Mouse (Mus musculus): ENCODE results near the gene Tubg2. TPM values are rescaled to one million over a fixed set of nuclear protein-coding genes. Genes with fewer than 3 reads are reported as not detected.
A peak's percentile ranks its signal among the peaks of the same experiment; 100 is the strongest.
"Not testable (repeated sequence)": the region's sequence is repeated elsewhere in the genome, so short reads cannot be mapped to it uniquely, and the experiment has no call there.

Tubg2 gene
- polyA plus RNA-seq, 1 experiment from 2014 or later: 0.09 TPM

DNA sequence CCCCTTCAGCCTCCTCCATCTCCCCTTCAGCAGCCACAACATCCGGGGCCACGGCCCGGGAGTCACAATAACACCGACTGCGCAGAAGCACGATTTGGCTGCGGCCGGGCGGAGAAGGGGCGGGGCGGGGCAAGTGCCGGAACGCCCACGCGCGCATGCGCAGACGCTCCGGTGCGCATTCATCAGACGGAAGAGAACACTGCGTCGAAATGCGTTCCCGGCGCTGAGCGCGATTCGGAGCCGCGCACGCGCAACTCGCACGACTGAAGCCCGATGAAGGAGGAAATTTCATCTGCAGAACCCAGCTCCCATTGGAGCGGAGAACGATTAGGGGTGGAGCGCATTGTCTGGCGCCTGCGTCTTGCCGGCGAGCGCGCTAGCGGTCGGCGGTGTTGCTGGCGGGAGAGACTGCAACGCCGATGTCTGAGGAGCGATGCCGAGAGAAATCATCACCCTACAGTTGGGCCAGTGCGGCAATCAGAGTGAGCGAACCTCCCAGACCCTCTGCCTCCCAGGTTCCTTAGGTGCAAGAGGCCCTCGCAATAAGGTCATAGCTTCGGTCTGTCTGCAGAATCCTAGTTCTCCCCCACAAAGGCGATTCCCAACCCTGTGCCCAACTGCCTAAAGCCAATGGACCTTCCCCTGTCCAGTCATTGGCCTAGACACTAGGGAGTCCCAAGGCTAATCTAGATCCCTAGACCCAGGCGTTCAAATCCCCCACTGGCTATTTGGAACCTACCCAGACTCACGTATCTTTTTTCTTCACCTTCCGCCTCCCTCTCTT, 35.8 kb upstream of the Tubg2 start, which contains the start of the genes Retreg3 and Tubg1:
Retreg3 (minus strand) TSS at position 133 of the 784 bp plus-strand sequence.
Tubg1 (plus strand) TSS at position 178 of the 784 bp plus-strand sequence.
- Histone ChIP-seq H3K27me3 (ENCODE audit: control insufficient read depth, insufficient read depth, low read depth, low read length) (no peaks in the 10 kb centered on the region), H3K9ac (ENCODE audit: low read depth, low read length) (peak within 1 kb of the TSS; percentile 83), H3K9me3 (replicated peaks; ENCODE audit: control insufficient read depth, low read length) (no peaks in the 10 kb centered on the region), H3K4me3 (ENCODE audit: low read depth, low read length) (peak within 1 kb of the TSS; percentile 79), H3K4me2 (ENCODE audit: low read depth, low read length) (peak within 1 kb of the TSS; percentile 80), H3K27ac (ENCODE audit: low read length) (peak within 1 kb of the TSS; percentile 92), H3K4me1 (ENCODE audit: control insufficient read depth, low read depth, low read length) (peaks cover 24% of the 10 kb centered on the region), H3K36me3 (ENCODE audit: control insufficient read depth, insufficient read depth) (peaks cover 6% of the 10 kb centered on the region)
- peak; percentile 95 for ATAC-seq (ENCODE audit: low read depth)
- under 1% methylated on average over 61 of the region's 61 CpGs for WGBS (ENCODE audit: insufficient replicate concordance)

DNA sequence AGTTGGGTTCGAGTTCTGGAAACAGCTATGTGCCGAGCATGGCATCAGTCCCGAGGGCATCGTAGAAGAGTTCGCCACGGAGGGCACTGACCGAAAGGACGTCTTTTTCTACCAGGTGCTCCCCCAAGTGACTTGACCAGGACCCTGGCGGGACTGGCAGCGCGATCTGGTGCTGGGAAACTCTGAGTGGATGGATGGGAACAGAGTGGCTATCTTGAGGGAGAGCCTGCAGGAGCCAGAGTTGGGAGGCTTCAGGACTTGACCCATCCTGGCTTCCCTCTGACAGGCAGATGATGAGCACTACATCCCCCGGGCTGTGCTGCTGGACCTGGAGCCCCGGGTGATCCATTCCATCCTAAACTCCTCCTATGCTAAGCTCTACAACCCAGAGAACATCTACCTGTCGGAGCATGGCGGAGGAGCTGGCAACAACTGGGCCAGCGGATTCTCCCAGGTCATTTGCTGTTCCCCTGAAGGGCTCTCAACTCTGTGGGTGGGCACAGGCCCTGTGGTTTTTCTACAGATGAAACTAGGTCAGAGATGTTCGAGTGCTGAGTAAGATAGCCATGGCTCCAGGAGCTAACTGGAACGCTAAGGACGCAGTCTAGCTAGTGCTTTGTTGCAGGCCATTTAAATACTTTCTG, 35.0 kb upstream of the Tubg2 start:
- Histone ChIP-seq H3K4me2 (ENCODE audit: low read depth, low read length) (peak overlapping the region; percentile 80), H3K27ac (ENCODE audit: low read length) (peak overlapping the region; percentile 92), H3K9ac (ENCODE audit: low read depth, low read length) (peak overlapping the region; percentile 80), H3K4me3 (ENCODE audit: low read depth, low read length) (peak overlapping the region; percentile 79), H3K27me3 (ENCODE audit: control insufficient read depth, insufficient read depth, low read depth, low read length) (no peaks in the 10 kb centered on the region), H3K36me3 (ENCODE audit: control insufficient read depth, insufficient read depth) (peaks cover 6% of the 10 kb centered on the region), H3K4me1 (ENCODE audit: control insufficient read depth, low read depth, low read length) (peaks cover 24% of the 10 kb centered on the region), H3K9me3 (replicated peaks; ENCODE audit: control insufficient read depth, low read length) (no peaks in the 10 kb centered on the region)
- WGBS (ENCODE audit: insufficient replicate concordance): 20% methylated on average over 19 of the region's 19 CpGs
- no peak for ATAC-seq (ENCODE audit: low read depth)

DNA sequence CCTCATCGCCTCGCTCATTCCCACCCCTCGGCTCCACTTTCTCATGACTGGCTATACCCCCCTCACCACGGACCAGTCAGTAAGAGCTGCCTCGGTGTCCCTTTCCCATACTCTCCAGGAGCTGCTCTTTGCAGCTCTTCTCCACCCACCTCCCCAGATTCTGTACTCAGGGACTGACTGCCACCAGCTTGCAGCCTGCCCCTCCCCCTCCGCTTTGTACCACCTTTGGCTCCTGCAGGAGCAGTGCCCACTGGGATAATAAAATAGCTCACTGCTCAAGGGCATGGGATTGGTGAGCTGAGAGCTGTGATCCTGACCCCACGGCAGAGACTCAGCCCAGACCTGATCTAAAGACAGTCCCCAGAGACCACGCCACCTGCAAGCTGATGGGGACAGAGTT, 31.2 kb upstream of the Tubg2 start:
- not testable (repeated sequence) for H3K9me3 ChIP-seq (replicated peaks; ENCODE audit: control insufficient read depth, low read length); H3K9ac ChIP-seq (ENCODE audit: low read depth, low read length); H3K4me2 ChIP-seq (ENCODE audit: low read depth, low read length); H3K27ac ChIP-seq (ENCODE audit: low read length); ATAC-seq (ENCODE audit: low read depth); H3K27me3 ChIP-seq (ENCODE audit: control insufficient read depth, insufficient read depth, low read depth, low read length); H3K4me1 ChIP-seq (ENCODE audit: control insufficient read depth, low read depth, low read length); H3K4me3 ChIP-seq (ENCODE audit: low read depth, low read length)
- H3K36me3 ChIP-seq (ENCODE audit: control insufficient read depth, insufficient read depth): peaks cover 14% of the 10 kb centered on the region
- WGBS (ENCODE audit: insufficient replicate concordance): 88% methylated on average over 8 of the region's 8 CpGs

DNA sequence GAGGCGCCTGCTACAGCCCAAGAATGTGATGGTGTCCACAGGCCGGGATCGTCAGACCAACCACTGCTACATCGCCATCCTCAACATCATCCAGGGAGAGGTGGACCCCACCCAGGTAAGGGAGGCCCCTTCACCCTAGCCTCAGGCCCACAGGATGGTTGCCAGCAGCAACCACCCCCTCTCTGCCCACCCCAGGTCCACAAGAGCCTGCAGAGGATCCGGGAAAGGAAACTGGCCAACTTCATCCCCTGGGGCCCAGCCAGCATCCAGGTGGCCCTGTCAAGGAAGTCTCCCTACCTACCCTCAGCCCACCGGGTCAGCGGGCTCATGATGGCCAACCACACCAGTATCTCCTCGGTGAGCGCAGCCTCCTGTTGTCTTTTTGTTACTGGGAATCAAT, 30.7 kb upstream of the Tubg2 start:
- ATAC-seq (ENCODE audit: low read depth); H3K9ac ChIP-seq (ENCODE audit: low read depth, low read length); H3K27me3 ChIP-seq (ENCODE audit: control insufficient read depth, insufficient read depth, low read depth, low read length); H3K9me3 ChIP-seq (replicated peaks; ENCODE audit: control insufficient read depth, low read length); H3K27ac ChIP-seq (ENCODE audit: low read length); H3K4me3 ChIP-seq (ENCODE audit: low read depth, low read length); H3K4me2 ChIP-seq (ENCODE audit: low read depth, low read length): not testable (repeated sequence)
- H3K36me3 ChIP-seq (ENCODE audit: control insufficient read depth, insufficient read depth): peaks cover 14% of the 10 kb centered on the region
- WGBS (ENCODE audit: insufficient replicate concordance): 82% methylated on average over 7 of the region's 9 CpGs
- peaks cover 10% of the 10 kb centered on the region for H3K4me1 ChIP-seq (ENCODE audit: control insufficient read depth, low read depth, low read length)

DNA sequence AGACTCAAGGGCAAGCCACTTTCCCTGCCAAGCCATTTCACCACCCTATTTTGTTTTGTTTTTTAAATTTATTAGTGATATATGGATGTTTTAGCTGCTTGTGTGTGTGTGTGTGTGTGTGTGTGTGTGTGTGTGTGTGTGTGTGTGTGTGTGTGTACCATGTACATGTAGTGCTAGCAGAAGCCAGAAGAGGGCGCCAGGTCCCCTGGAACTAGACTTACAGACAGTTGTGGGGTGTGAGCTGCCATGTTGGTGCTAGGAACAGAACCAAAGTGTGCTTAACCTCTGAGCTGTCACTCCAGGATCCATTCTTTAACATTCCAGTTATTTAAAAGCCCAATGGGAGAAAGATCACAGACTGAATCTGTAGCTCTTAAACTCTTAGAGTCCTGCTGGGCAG, 28.6 kb upstream of the Tubg2 start:
- 88% methylated on average over 1 of the region's 1 CpGs for whole genome bisulfite sequencing (ENCODE audit: insufficient replicate concordance)
- no peak for ATAC-seq (ENCODE audit: low read depth)

DNA sequence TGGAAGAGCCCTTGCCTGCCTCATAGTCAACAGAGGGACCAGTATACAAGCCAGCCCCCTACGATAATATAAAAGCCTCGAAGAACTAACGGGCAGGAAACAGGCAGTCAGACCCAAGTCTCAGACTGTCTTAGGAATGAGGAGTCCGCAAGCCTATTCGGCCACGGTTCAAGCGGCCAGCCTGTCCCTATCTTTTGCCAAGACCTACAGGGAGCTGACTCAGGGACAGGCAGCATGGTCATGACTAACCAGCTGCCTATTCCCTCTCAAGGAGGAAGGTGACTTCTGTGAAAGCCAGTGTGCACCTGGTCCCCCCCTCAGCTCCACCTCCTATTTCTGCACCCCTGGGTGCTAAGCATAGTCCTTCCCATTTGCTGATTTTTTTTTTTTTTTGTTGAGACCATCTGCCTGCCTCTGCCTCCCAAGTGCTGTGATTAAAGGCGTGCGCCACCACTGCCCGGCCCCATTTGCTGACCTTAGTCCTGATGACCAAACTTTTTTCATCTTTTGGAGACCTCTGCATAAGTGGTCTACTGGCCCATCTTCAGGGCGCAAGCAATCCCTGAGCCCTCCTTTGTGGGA, 26.6 kb upstream of the Tubg2 start:
- Histone ChIP-seq H3K27ac (ENCODE audit: low read length) (no peak overlapping the region), H3K4me3 (ENCODE audit: low read depth, low read length) (no peak overlapping the region), H3K27me3 (ENCODE audit: control insufficient read depth, insufficient read depth, low read depth, low read length) (no peaks in the 10 kb centered on the region), H3K4me1 (ENCODE audit: control insufficient read depth, low read depth, low read length) (peaks cover 8% of the 10 kb centered on the region), H3K4me2 (ENCODE audit: low read depth, low read length) (no peak overlapping the region), H3K9ac (ENCODE audit: low read depth, low read length) (no peak overlapping the region), H3K9me3 (replicated peaks; ENCODE audit: control insufficient read depth, low read length) (no peaks in the 10 kb centered on the region), H3K36me3 (ENCODE audit: control insufficient read depth, insufficient read depth) (peaks cover 10% of the 10 kb centered on the region)
- no peak for ATAC-seq (ENCODE audit: low read depth)
- 73% methylated on average over 11 of the region's 11 CpGs for WGBS (ENCODE audit: insufficient replicate concordance)

More for the DNA sequence above, 28.6 kb upstream of the Tubg2 start:
- H3K4me3 ChIP-seq (ENCODE audit: low read depth, low read length): no peak overlapping the region
- peaks cover 14% of the 10 kb centered on the region for H3K36me3 ChIP-seq (ENCODE audit: control insufficient read depth, insufficient read depth)
- no peaks in the 10 kb centered on the region for H3K9me3 ChIP-seq (replicated peaks; ENCODE audit: control insufficient read depth, low read length)
- no peaks in the 10 kb centered on the region for H3K27me3 ChIP-seq (ENCODE audit: control insufficient read depth, insufficient read depth, low read depth, low read length)
- H3K4me2 ChIP-seq (ENCODE audit: low read depth, low read length): no peak overlapping the region
- H3K9ac ChIP-seq (ENCODE audit: low read depth, low read length): no peak overlapping the region
- H3K27ac ChIP-seq (ENCODE audit: low read length): no peak overlapping the region
- H3K4me1 ChIP-seq (ENCODE audit: control insufficient read depth, low read depth, low read length): peaks cover 8% of the 10 kb centered on the region

DNA sequence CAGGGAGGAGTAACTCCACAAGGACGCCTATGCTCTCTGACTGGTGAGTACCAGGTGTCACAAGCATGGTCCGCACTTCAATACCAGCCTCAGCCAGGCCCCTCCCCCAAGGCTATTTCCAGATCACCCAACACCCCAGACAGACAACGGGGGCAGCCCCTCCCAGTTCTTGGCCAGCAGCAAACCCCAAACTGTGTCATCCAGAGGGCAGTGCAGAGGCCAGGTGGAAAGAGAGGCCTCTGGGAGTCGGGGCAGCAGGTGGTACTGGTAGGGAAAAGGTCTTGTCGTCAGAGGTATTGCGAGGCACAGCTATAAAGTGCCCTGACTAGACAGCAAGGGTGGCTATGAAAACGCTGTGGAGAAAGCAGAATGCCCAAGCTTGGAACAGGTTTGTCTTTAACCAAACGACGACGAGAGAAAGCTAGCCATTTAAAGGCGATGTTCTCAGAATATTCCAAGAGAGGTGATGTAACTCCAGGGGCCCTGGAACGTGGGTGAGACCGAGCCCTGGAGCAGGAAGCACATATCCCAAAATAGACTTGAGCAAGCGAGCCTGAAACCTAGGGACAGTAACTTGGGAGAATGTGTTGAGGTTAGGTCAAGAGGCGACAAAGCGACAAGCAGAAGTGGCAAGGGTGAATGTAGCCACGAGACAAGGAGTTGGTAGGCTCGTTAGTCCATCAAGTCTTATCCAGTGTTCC, 25.5 kb upstream of the Tubg2 start:
- H3K27me3 ChIP-seq (ENCODE audit: control insufficient read depth, insufficient read depth, low read depth, low read length): no peaks in the 10 kb centered on the region
- no peak overlapping the region for H3K4me3 ChIP-seq (ENCODE audit: low read depth, low read length)
- H3K27ac ChIP-seq (ENCODE audit: low read length): no peak overlapping the region
- no peak overlapping the region for H3K9ac ChIP-seq (ENCODE audit: low read depth, low read length)
- peaks cover 10% of the 10 kb centered on the region for H3K36me3 ChIP-seq (ENCODE audit: control insufficient read depth, insufficient read depth)
- peaks cover 8% of the 10 kb centered on the region for H3K4me1 ChIP-seq (ENCODE audit: control insufficient read depth, low read depth, low read length)
- no peak overlapping the region for H3K4me2 ChIP-seq (ENCODE audit: low read depth, low read length)
- H3K9me3 ChIP-seq (replicated peaks; ENCODE audit: control insufficient read depth, low read length): no peaks in the 10 kb centered on the region
- ATAC-seq (ENCODE audit: low read depth): no peak
- 36% methylated on average over 18 of the region's 18 CpGs for WGBS (ENCODE audit: insufficient replicate concordance)

DNA sequence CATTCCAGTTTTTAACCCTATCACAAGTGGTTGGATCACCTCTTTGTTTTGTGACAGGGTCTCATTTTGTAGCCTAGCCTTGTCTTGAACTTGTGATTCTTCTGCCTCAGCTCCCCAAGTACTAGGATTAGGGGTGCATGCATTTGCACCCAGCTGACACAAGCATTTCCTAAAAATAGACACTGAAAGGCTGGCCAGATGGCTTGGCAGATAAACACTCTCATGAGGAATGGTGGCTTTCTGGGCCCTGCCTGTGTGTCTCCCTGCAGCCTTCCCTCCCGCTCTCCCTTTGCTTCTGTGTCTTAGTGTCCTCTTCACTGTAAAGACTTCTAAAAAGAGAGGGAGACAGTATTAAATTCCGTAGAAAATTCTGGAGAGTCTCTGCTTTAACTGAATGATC, 24.5 kb upstream of the Tubg2 start:
- Histone ChIP-seq H3K27ac (ENCODE audit: low read length) (no peak overlapping the region), H3K9me3 (replicated peaks; ENCODE audit: control insufficient read depth, low read length) (no peaks in the 10 kb centered on the region), H3K9ac (ENCODE audit: low read depth, low read length) (no peak overlapping the region), H3K27me3 (ENCODE audit: control insufficient read depth, insufficient read depth, low read depth, low read length) (no peaks in the 10 kb centered on the region), H3K4me1 (ENCODE audit: control insufficient read depth, low read depth, low read length) (peaks cover 8% of the 10 kb centered on the region), H3K36me3 (ENCODE audit: control insufficient read depth, insufficient read depth) (peaks cover 7% of the 10 kb centered on the region), H3K4me2 (ENCODE audit: low read depth, low read length) (no peak overlapping the region), H3K4me3 (ENCODE audit: low read depth, low read length) (no peak overlapping the region)
- ATAC-seq (ENCODE audit: low read depth): 0 out of 2 replicates have a peak, but pooled peaks have one; percentile 43
- WGBS (ENCODE audit: insufficient replicate concordance): 49% methylated on average over 2 of the region's 2 CpGs
